In the genomic region with DNA sequence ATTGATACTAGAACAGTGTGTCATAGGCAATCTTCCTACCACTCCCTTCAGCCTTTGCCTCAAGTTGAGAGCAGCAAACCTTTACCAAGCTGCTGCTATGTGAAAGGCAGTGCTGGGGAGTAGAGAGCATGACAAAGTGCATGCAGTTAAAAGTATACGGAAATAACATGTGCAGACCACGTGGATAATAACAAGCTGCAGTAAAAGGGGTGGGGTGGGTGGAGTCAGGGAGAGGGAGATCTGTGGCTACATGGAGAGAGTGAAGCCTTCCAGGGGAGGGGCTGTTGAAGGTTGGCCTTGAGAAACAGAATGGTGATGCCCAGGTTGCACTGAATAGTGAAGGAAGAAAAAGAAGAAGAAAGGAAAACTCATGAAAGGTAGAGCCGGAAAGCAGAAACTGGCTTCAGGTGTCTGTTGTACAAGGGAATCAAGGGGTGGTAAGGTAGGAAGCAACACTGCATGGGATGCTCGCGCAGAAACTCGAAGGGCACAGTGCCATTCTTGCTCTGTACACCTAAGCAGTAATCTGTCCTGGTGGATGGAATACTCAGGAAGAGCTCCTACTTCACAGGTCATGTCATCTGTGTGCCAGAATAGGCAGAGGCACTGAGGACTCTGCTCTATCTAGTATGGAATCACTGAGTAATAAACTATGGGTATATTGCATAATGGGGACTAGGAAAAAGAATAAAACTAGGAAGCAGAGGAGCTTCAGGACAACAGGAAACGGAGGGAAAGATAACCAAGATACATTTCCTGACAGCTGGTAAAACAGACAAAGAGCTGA, we compare ENCODE assay signal across 26 mouse cellular contexts.
DNase-seq lines count a peak whose midpoint lies in the region; ATAC-seq and TF ChIP-seq lines count a peak whose summit lies in the region.
"Had no signal": no experiment of that assay in that cellular context is flagged by ENCODE, and none has a peak within 500 bp of the region (broad histone marks: within the 10 kb centered on the region; RNA-seq: fewer than 3 reads in every experiment).

No protein-coding gene starts in this region.

- no peaks in the 10 kb centered on the region for H3K27me3 ChIP-seq in embryonic facial prominence, embryonic 11.5 days (ENCODE audit: control insufficient read depth, insufficient read depth, low read length)
- no peaks in the 10 kb centered on the region for H3K27me3 ChIP-seq in embryonic facial prominence, embryonic 10.5 days (replicated peaks; ENCODE audit: low read depth, poor library complexity, severe bottlenecking)
- no peaks in the 10 kb centered on the region for H3K27me3 ChIP-seq in stomach, embryonic 15.5 days (replicated peaks)
- no peaks in the 10 kb centered on the region for H3K27me3 ChIP-seq in stomach, postnatal 0 days (ENCODE audit: control insufficient read depth, insufficient read depth, low read length)
- H3K27me3 ChIP-seq in forebrain, embryonic 14.5 days (replicated peaks; ENCODE audit: control insufficient read depth, insufficient read depth, low read length): no peaks in the 10 kb centered on the region
- H3K27me3 ChIP-seq in thymus, adult 2 months (ENCODE audit: control insufficient read depth, insufficient read depth, low read length): no peaks in the 10 kb centered on the region
- H3K27me3 ChIP-seq: embryonic facial prominence, embryonic 12.5 days; embryonic facial prominence, embryonic 15.5 days; forebrain, embryonic 15.5 days; heart, embryonic 12.5 days; heart, embryonic 15.5 days had no signal

- H3K27ac ChIP-seq in embryonic facial prominence, embryonic 11.5 days (replicated peaks; ENCODE audit: low read depth, low read length): no peak overlapping the region
- H3K27ac ChIP-seq in embryonic facial prominence, embryonic 10.5 days (replicated peaks): no peak overlapping the region
- no peak overlapping the region for H3K27ac ChIP-seq in stomach, embryonic 15.5 days
- H3K27ac ChIP-seq in stomach, postnatal 0 days (replicated peaks): no peak overlapping the region
- no peak overlapping the region for H3K27ac ChIP-seq in forebrain, embryonic 14.5 days (ENCODE audit: low read depth, low read length)
- H3K27ac ChIP-seq in thymus, adult 2 months (ENCODE audit: control insufficient read depth, insufficient read depth, low read length): no peak overlapping the region
- H3K27ac ChIP-seq: embryonic facial prominence, embryonic 12.5 days; embryonic facial prominence, embryonic 15.5 days; forebrain, embryonic 15.5 days; heart, embryonic 15.5 days; hindbrain, embryonic 14.5 days had no signal

- H3K36me3 ChIP-seq in embryonic facial prominence, embryonic 11.5 days (replicated peaks; ENCODE audit: control insufficient read depth, insufficient read depth, low read depth, low read length): no peaks in the 10 kb centered on the region
- H3K36me3 ChIP-seq in embryonic facial prominence, embryonic 10.5 days (replicated peaks): no peaks in the 10 kb centered on the region
- H3K36me3 ChIP-seq in stomach, embryonic 15.5 days: no peaks in the 10 kb centered on the region
- H3K36me3 ChIP-seq in stomach, postnatal 0 days (ENCODE audit: control insufficient read depth, insufficient read depth, low read length): no peaks in the 10 kb centered on the region
- no peaks in the 10 kb centered on the region for H3K36me3 ChIP-seq in forebrain, embryonic 14.5 days (ENCODE audit: control insufficient read depth, insufficient read depth, low read length)
- no peaks in the 10 kb centered on the region for H3K36me3 ChIP-seq in thymus, adult 2 months (ENCODE audit: control insufficient read depth, insufficient read depth, low read length)
- H3K36me3 ChIP-seq: embryonic facial prominence, embryonic 12.5 days; embryonic facial prominence, embryonic 15.5 days; forebrain, embryonic 15.5 days; heart, embryonic 12.5 days; heart, embryonic 15.5 days had no signal

- no peak for TF ChIP-seq EP300 in stomach, postnatal 0 days (optimal IDR thresholded peaks at IDR 0.05)

- TF ChIP-seq POLR2A in thymus, adult 2 months (IDR thresholded peaks at IDR 0.05; ENCODE audit: control insufficient read depth, extremely low read depth, insufficient read depth, low read length, poor library complexity): no peak

- no peak for TF ChIP-seq CTCF in stomach, postnatal 0 days (IDR thresholded peaks at IDR 0.05; ENCODE audit: low read depth)
- no peak for TF ChIP-seq CTCF in thymus, adult 2 months (IDR thresholded peaks at IDR 0.05; ENCODE audit: borderline replicate concordance, control insufficient read depth, extremely low read depth, insufficient read depth, low read length, poor library complexity)

- 83% methylated on average over 7 of the region's 7 CpGs for WGBS in embryonic facial prominence, embryonic 11.5 days
- 84% methylated on average over 7 of the region's 7 CpGs for WGBS in embryonic facial prominence, embryonic 10.5 days
- 71% methylated on average over 7 of the region's 7 CpGs for WGBS in stomach, embryonic 15.5 days
- 79% methylated on average over 7 of the region's 7 CpGs for WGBS in stomach, postnatal 0 days
- 87% methylated on average over 7 of the region's 7 CpGs for WGBS in forebrain, embryonic 14.5 days
- WGBS in thymus, adult 2 months: 91% methylated on average over 7 of the region's 7 CpGs

- no peaks in the 10 kb centered on the region for H3K9me3 ChIP-seq in embryonic facial prominence, embryonic 11.5 days (replicated peaks; ENCODE audit: control insufficient read depth, low read length)
- H3K9me3 ChIP-seq in embryonic facial prominence, embryonic 10.5 days: no peaks in the 10 kb centered on the region
- H3K9me3 ChIP-seq in stomach, embryonic 15.5 days: no peaks in the 10 kb centered on the region
- H3K9me3 ChIP-seq in stomach, postnatal 0 days (ENCODE audit: control insufficient read depth, low read length): no peaks in the 10 kb centered on the region
- no peaks in the 10 kb centered on the region for H3K9me3 ChIP-seq in forebrain, embryonic 14.5 days (replicated peaks; ENCODE audit: control insufficient read depth, low read length)
- H3K9me3 ChIP-seq: embryonic facial prominence, embryonic 12.5 days; embryonic facial prominence, embryonic 15.5 days; forebrain, embryonic 15.5 days; heart, embryonic 12.5 days; heart, embryonic 15.5 days had no signal

- H3K4me2 ChIP-seq in embryonic facial prominence, embryonic 11.5 days (ENCODE audit: low read depth, low read length): no peak overlapping the region
- no peak overlapping the region for H3K4me2 ChIP-seq in stomach, embryonic 15.5 days
- H3K4me2 ChIP-seq in stomach, postnatal 0 days (replicated peaks; ENCODE audit: low read depth): no peak overlapping the region
- H3K4me2 ChIP-seq in forebrain, embryonic 14.5 days (ENCODE audit: low read length): no peak overlapping the region
- H3K4me2 ChIP-seq: embryonic facial prominence, embryonic 12.5 days; embryonic facial prominence, embryonic 15.5 days; forebrain, embryonic 15.5 days; heart, embryonic 12.5 days; heart, embryonic 15.5 days; hindbrain, embryonic 14.5 days had no signal

- H3K4me1 ChIP-seq in embryonic facial prominence, embryonic 11.5 days (ENCODE audit: control insufficient read depth, insufficient read depth, low read length): no peaks in the 10 kb centered on the region
- H3K4me1 ChIP-seq in embryonic facial prominence, embryonic 10.5 days: no peaks in the 10 kb centered on the region
- no peaks in the 10 kb centered on the region for H3K4me1 ChIP-seq in stomach, embryonic 15.5 days
- no peaks in the 10 kb centered on the region for H3K4me1 ChIP-seq in stomach, postnatal 0 days (replicated peaks; ENCODE audit: control insufficient read depth, insufficient read depth)
- H3K4me1 ChIP-seq in forebrain, embryonic 14.5 days (ENCODE audit: control insufficient read depth, insufficient read depth, low read length): no peaks in the 10 kb centered on the region
- no peaks in the 10 kb centered on the region for H3K4me1 ChIP-seq in thymus, adult 2 months (replicated peaks; ENCODE audit: control insufficient read depth, insufficient read depth, low read length)
- H3K4me1 ChIP-seq: embryonic facial prominence, embryonic 12.5 days; forebrain, embryonic 15.5 days; heart, embryonic 15.5 days had no signal

- no peak for DNase-seq in embryonic facial prominence, embryonic 11.5 days (ENCODE audit: low spot score)
- DNase-seq in embryonic facial prominence, embryonic 10.5 days (ENCODE audit: low spot score): no peak
- DNase-seq in stomach, postnatal 0 days (ENCODE audit: low spot score): no peak
- no peak for DNase-seq in forebrain, embryonic 14.5 days (ENCODE audit: low spot score)
- DNase-seq in left cerebral cortex, adult 18-20 months (ENCODE audit: low spot score in 2 of 2): no peak
- DNase-seq in thymus, adult 2 months: no peak
- DNase-seq: adrenal gland, adult 8-10 months; adrenal gland, postnatal 25 days; cerebellum, adult 11-12 months; cerebellum, adult 8-10 months; cerebellum, postnatal 10 days; cerebellum, postnatal 36 days; embryo, embryonic 11 days; gastrocnemius, postnatal 25 days; heart, adult 18-20 months; heart, postnatal 10 days; heart, postnatal 36 days had no signal

- H3K9ac ChIP-seq in embryonic facial prominence, embryonic 11.5 days (replicated peaks; ENCODE audit: low read length): no peak overlapping the region
- no peak overlapping the region for H3K9ac ChIP-seq in stomach, embryonic 15.5 days
- H3K9ac ChIP-seq in stomach, postnatal 0 days (ENCODE audit: low read length): no peak overlapping the region
- H3K9ac ChIP-seq in forebrain, embryonic 14.5 days (ENCODE audit: low read length): no peak overlapping the region
- H3K9ac ChIP-seq: embryonic facial prominence, embryonic 12.5 days; embryonic facial prominence, embryonic 15.5 days; forebrain, embryonic 15.5 days; heart, embryonic 12.5 days; heart, embryonic 15.5 days; hindbrain, embryonic 14.5 days had no signal

- H3K4me3 ChIP-seq in embryonic facial prominence, embryonic 11.5 days (ENCODE audit: low read depth, low read length): no peak overlapping the region
- no peak overlapping the region for H3K4me3 ChIP-seq in embryonic facial prominence, embryonic 10.5 days
- H3K4me3 ChIP-seq in stomach, embryonic 15.5 days (replicated peaks): no peak overlapping the region
- no peak overlapping the region for H3K4me3 ChIP-seq in stomach, postnatal 0 days (ENCODE audit: low read depth, low read length)
- H3K4me3 ChIP-seq in forebrain, embryonic 14.5 days (ENCODE audit: low read depth, low read length): no peak overlapping the region
- no peak overlapping the region for H3K4me3 ChIP-seq in thymus, adult 2 months (ENCODE audit: control insufficient read depth, insufficient read depth, low read length)
- H3K4me3 ChIP-seq: embryonic facial prominence, embryonic 12.5 days; embryonic facial prominence, embryonic 15.5 days; forebrain, embryonic 15.5 days; heart, embryonic 12.5 days; heart, embryonic 15.5 days had no signal

- 0 out of 2 replicates have a peak, but pooled peaks have one; percentile 39 for ATAC-seq in embryonic facial prominence, embryonic 11.5 days (replicated peaks; ENCODE audit: insufficient number of reproducible peaks, low FRiP score, low TSS enrichment, low read depth)
- peak; percentile 22; the same call in 1 of the 2 replicates for ATAC-seq in stomach, embryonic 15.5 days (ENCODE audit: insufficient read depth, low FRiP score, low read depth)
- no peak for ATAC-seq in stomach, postnatal 0 days (ENCODE audit: low FRiP score, low TSS enrichment)
- ATAC-seq in megakaryocyte progenitor cell, adult 5-6 weeks (replicated peaks; ENCODE audit: poor library complexity): peak; percentile 31; the same call in 1 of the 2 replicates
- no peak for ATAC-seq in forebrain, embryonic 14.5 days
- ATAC-seq: activated CD4-positive, CD25-positive, alpha-beta regulatory T cell, adult 4 months; forebrain, embryonic 15.5 days had no signal

Comparison
In these comparisons a context has a peak if more than half of its experiments do, and no peak if none do; other contexts are left out.
1. ATAC-seq: peak in embryonic facial prominence, embryonic 11.5 days (single experiment), stomach, embryonic 15.5 days (single experiment) and megakaryocyte progenitor cell, adult 5-6 weeks (single experiment); none in stomach, postnatal 0 days (single experiment) and forebrain, embryonic 14.5 days (single experiment).